Mouse (Mus musculus): ENCODE results near the gene Rtca.

- no peak for TF ChIP-seq CTCF (IDR thresholded peaks at IDR 0.05; ENCODE audit: low read depth, low read length)
- TF ChIP-seq POLR2A (IDR thresholded peaks at IDR 0.05; ENCODE audit: borderline replicate concordance, low read depth, low read length) = no peak
Measured at GRCm38 (mm10) chr3:116441518-116442205, 66.3 kb downstream of the Rtca start.
